Mouse (Mus musculus) heart, postnatal 25 days (tissue): ENCODE results near the gene Mthfd1. TPM values are rescaled to one million over a fixed set of nuclear protein-coding genes. Genes with fewer than 3 reads are reported as not detected.

Experiments
- DNase-seq: peaks from one replicate; pipeline ENCODE4 v3.0.0; 2022; ENCODE audit warnings: low spot score
- intact Hi-C: fragments of 180-260 bp; cut with DNase I; formaldehyde crosslinking; loops from one replicate; pipeline ENCODE4 v1.15.1; 2025
- total RNA-seq, 2 experiments: library from RNA; stranded (reverse); gene quantifications; 2 replicates each; pipeline ENCODE4 v1.2.3; 2021

The Mthfd1 gene
- total RNA-seq, 2 experiments from 2014 or later = 29.1 to 31.4 TPM

DNA sequence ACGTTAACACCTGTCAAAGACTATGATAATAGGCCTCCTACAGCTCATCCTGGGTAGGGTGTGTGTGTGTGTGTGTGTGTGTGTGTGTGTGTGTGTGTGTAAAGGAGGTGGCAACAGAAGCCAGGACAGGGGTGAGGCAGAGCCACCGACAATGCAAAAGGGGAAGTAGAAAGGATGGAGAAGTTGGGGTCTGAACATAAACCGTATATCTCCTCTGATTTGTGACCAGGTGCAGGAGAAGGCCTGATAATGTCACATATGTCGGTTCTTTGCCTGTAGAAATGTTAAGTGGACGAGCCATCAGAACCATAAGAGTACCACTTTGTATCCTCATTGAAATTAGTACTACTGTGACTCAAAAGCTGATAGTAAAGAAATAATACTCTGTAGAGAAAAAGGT lies 78.6 kb downstream of the Mthfd1 start:
- DNase-seq = no peak
- intact Hi-C loops = no loop called here

DNA sequence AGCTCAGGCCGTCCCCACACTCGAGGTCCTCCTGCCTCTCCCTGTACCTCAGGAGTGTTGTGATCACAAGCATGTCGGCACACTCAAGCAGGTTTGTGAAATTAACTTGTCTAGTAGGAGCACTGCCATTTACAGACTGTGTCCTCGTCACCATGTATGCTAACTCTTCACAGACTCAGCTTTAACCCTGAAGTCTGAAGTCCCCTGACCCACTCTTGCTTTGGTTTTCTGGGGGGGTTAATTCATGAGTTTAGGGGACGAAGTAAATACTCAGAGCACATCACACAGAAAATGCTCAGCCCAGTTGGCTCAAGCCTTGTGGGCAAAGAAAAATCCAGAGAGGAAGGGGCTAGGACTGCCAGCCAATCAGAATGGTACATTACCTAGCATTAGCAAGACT lies 80.5 kb downstream of the Mthfd1 start:
- intact Hi-C loops = no loop called here
- DNase-seq = no peak

DNA sequence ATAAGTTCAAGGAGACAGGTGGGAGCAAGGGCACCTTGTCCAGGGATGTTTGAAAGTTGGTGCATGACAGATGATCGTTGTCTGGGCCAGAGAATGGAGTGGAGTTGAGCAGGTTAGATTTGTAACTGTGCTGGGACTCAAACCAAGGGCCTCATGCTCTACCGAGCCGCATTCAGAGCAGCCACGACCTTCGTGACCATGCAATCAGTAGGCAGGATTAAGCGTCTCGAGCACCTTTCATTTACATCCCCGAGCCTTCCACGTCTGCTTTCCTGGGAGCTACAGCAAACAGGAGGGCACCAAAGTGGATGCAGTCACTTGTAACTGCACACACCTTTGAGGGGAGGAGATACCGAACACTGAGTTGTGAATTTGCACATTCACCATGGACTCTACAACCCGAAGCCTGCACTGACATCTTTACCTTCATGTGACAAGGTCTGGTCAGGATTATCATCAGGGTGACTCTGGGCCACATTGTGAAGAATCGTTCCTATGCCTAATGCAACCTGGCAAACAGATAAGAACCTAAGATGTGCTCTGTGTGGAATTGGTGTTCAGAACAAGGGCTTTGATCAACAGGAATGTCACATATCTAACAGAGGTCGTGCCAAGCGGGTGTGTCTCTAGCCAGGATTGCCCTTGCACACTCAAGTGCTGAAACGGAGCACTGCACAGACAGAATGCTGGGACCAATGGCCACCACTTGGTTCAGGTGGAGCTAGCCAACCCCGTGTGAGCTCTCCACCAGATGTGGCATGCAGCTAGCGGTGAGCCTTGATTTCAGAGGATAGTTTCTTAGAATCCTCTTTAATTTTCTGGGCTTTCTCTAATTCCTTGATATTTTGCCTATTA lies 81.2 kb downstream of the Mthfd1 start:
- DNase-seq = no peak
- intact Hi-C loops = no loop called here

DNA sequence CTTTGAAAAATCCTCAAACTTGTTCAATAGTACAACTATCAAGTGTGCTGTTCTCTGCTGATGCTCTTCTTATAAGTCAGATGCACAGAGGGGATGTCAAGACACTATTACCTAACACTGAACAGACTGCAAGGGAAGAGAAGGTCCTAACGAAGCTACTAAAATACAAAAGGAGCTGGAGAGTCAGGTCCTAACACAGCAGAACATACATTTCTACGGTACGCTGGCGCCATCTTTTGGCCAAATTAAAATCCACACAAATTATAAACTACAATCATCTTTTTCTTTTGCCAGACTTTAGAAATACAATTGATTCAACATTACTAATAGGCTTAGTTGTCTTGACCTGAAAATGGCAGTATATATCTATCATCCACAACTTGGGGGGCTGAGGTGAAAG lies 86.0 kb downstream of the Mthfd1 start:
- DNase-seq = no peak
- intact Hi-C loops = loop anchor here (1.0 to 10.0 kb wide), 4 partner anchors 48 to 384 kb away; no protein-coding TSS in a partner anchor

DNA sequence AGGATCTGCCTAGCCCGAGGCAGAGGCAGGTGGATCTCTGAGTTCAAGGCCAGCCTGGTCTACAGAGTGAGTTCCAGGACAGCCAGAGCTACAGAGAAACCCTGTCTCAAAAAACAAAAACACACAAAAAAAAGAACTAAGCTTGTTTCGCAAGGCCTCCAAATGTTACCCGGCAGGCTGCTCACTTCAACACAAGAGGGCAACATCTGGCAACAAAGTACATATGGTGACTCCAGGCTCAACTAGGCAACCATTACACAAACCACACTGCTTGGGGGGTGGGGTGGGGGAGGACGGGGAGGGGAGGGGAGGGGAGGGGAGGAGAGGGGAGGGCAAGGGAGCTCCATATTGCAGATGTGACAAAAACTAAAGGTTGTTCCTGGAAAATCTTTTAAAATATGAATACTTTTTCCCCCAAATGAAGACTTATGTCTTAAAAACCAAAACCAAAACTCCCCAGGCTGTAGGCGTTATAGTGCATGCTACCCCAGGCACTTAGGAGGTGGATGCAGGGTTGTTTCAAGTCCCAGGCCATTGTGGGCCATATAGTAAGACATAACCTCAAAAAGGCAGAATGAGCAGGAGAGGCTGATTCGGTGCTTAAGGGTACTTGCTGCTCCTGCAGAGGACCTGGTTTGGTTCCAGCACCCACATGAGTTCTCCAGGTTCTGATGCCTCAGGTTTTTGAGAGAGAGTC lies 90.8 kb downstream of the Mthfd1 start:
- intact Hi-C loops = loop anchor here (2.0 to 10.0 kb wide), 2 partner anchors 125 to 379 kb away; no protein-coding TSS in a partner anchor

DNA sequence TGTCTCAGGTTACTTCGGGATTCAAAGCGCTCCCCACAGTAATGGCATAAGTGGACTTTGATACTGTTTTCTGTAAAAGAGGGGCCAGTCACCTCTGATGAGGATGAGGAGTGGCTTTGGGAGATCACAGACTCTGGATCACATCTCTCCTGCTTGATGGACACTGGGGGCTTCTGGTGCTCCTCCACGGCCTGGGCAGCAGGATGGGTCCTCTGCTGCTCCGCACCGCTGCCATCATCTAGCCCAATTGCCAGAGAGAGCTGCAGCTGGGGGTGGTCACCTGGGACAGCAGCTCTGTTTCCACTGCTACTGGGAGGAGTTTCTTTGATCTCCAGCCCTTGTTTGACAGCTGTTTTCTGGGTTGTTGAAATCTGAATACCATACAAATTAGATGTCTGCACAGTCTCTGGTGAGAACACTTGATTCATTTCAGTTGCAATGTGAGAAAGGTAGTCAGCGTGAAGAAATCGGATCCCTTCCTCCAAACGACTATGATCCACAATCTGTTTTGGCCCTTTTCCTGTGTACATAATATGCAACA lies 94.7 kb downstream of the Mthfd1 start:
- no peak for DNase-seq
- intact Hi-C loops = loop anchor here (10.0 kb wide), 1 partner anchor 375 kb away; no protein-coding TSS in a partner anchor

More for the DNA sequence above, 90.8 kb downstream of the Mthfd1 start:
- no peak for DNase-seq

DNA sequence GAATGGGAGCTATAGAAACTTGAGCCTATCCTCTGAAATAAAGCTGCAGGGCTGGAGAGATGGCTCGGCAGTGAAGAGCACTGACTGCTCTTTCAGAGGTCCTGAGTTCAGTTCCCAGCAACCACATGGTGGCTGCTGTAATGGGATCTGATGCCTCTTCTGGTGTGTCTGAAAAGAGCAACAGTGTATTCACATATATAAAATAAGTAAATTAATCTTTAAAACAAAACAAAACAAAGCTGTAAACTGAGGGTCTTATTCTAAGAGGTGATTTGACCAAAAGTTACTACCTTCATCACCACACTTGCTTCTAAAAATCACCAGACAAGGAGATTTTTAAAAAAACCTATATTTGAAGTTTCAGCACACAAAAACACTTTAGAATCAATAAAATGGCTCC lies 105.8 kb downstream of the Mthfd1 start:
- intact Hi-C loops = no loop called here

DNA sequence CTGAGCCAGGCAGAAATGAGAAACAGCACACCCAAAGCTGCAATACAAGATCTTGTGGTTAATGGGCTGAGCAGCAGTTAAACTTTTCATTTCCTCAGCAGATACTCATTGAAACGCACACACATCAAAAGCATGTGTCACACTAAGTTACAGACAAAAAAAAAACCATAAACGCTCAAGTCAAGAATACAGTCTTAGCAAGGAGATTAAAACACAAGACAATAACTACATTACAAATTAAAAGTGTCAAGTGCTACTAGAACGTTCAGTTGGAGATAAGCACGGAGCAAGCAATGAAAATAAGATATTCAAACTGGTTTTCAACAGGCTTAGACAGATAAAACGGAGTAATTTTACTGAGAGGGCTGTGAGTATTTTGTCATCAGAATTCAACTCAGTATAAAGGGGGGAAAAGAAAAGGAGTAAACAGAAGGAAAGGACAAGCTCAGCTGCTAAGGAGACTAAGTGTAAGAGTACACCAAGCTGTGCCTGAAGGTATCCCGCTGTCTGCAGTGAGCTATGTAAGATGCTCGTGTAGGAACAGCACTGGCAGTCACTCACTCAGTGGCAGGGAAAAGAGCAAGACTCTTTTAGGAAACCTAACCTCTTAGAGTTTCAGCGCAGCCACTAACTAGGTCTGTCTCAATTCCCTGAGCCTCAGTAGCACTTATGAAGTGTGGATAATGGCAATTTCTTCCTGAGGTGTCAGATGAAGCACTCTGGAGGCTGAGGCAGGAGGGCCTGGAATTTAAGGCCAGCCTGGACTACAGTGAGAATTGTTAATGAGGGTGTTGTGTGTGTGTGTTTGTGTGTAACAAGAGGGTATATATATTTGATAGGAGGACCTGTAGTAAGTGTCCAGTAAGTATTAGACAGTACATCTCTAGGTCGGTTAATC lies 106.6 kb downstream of the Mthfd1 start:
- intact Hi-C loops = no loop called here
- DNase-seq = no peak

More for the DNA sequence above, 105.8 kb downstream of the Mthfd1 start:
- no peak for DNase-seq

DNA sequence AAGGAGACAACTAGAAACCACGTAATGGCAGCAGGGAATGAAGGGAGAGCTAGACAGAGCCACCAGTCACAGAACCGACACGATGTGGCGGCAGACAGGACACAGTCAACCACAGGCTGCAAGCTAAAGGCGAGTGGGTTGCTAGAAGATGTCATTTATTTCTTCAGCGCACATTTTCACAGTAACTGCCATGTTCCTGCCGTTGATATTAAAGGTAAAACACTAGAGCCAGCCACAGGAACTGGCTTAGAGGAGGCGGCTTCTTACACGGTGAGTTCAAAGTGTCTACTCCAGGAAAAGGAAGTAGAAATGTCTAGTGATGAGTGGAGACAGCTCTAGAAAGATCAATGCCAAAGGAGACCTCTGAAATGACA lies 107.2 kb downstream of the Mthfd1 start:
- intact Hi-C loops = no loop called here
- DNase-seq = no peak

DNA sequence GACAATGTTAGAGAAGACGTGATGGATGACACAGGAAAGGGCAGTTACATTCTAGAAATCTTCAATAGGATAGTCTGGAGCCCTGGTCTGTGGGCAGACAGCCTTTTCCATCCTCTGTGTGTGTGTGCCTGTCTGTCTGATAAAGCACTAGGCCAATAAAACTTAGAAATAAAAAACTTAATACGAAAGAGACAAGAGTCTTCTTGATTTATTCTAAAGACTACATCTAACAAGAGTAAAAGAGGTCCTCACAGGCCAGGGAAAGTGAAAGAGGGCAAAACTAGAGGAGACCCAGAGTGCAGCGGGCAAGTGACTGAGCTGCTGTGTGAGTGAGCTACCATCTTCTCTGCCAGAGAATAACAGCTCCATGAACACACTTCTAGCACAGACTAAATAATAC lies 111.2 kb downstream of the Mthfd1 start:
- DNase-seq = no peak

DNA sequence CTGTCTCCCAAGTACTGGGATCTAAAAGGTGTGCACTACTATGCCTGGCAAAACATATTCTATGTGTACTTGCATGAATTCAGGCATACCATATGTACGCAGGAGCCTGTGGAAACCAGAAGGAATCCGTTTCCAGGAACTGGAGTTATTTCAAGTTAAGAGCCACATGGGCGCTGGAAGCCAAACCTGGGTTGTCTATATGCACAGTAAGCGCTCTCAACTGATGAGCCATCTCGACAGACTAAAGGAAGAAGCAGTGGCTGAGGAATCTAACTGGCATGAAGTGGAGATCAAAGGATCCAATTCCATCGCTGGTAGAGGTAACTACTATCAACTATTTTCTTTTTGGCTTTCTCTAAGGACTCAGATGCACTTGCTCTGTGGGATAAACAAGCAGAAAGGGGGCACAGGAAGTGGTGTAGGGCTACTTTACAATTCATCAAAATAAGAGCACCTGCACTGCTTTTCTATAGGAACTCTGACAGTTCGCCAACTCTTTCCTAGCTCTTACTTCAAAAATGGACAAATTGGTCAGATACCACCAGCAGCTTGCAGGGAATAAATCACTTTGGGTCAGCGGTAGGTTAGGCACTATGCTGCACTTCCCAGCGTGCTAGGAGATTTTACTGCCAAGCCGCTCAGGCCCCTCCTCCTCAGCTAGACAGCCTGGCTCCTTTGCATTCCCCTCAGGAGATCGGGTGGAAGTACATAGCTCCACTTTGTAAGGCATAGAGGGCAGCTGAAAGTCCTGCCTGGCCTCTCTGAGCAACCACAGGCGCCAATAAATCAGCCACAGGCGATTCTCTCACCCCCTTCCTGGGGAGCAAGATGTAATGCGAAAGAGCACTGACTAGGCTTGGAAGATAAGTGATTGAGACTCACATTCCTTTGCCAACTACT lies 112.2 kb downstream of the Mthfd1 start:
- intact Hi-C loops = no loop called here
- DNase-seq = no peak

More for the DNA sequence above, 111.2 kb downstream of the Mthfd1 start:
- intact Hi-C loops = no loop called here

DNA sequence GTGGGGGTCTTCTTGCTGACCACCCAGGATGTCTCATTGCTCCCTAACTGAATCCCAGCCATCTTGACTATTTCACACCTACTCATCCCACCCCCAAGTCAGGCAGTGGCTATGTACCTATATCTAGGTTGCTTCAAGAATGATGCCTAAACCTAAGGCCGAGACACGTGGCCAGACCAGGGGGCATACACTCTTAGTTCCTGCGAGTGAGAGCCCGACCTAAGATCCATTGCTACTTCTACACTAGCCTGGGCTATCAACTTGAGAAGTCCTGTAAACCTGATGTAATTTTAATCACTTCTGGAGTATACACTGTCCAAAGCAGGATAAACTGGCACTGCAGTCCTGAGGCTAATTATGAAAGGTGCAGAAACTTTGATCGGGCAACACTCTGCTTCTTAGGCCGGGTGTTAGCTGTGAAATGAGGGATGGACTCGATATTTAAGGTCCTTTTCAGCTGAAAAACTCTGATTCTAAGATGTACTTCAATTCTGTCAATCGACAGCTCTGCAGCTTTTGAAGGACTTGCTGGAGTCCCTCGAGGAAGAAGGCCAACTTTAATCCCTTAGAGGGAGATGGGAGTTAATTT lies 113.2 kb downstream of the Mthfd1 start:
- intact Hi-C loops = no loop called here
- DNase-seq = no peak

DNA sequence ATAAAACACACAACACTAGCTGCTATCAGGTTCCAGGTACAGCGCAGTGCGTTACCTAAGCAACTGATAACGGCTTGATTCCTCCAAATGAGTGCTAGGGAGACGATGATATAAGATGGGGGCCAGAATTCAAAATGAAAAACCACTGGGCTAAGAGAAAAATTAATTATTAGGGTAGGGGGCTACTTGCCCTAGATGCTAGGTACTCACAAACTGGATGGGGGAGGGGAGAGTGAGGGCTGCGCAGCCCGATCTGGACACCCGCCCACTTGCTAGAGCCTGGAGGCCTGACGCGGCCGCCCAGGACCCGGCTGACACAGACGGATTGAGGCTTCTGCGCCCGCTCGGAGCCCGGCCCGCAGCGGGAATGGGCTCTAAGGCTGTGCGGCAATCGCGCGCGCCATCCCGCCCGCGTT lies 113.7 kb downstream of the Mthfd1 start:
- DNase-seq = no peak
- intact Hi-C loops = no loop called here

Other genes with a start within 250 kb of the Mthfd1 start
- gene Esr2, start 78.0 kb upstream of the Mthfd1 start, total RNA-seq = under 1 TPM in 1 of 2 experiments, not detected in 1; 0.08 TPM
- not detected for gene Tex21, start 8.6 kb upstream of the Mthfd1 start, total RNA-seq
- 1 to 10 TPM; 2.1 to 2.7 TPM for gene Akap5, start 69.6 kb downstream of the Mthfd1 start, total RNA-seq
- 1 to 10 TPM; 6.7 to 7.8 TPM for gene Zbtb25, start 114.3 kb downstream of the Mthfd1 start, total RNA-seq
- 1 to 10 TPM; 3.5 to 4.2 TPM for gene Zbtb1, start 115.0 kb downstream of the Mthfd1 start, total RNA-seq
- 1 to 10 TPM; 6.0 to 7.0 TPM for gene Hspa2, start 148.9 kb downstream of the Mthfd1 start, total RNA-seq
- not detected for gene Ppp1r36, start 162.2 kb downstream of the Mthfd1 start, total RNA-seq